Mouse (Mus musculus) v-Abl transformed pro-B cells (cell line): ENCODE data around the gene Gba.

Source experiments
- in situ Hi-C, 2 experiments: fragments of 400-800 bp; cut with MboI; formaldehyde crosslinking; loops; one replicate each; pipeline ENCODE4 v1.15.1; 2025; ENCODE audit not compliant: unreplicated experiment in 2 of 2

The Gba gene

DNA sequence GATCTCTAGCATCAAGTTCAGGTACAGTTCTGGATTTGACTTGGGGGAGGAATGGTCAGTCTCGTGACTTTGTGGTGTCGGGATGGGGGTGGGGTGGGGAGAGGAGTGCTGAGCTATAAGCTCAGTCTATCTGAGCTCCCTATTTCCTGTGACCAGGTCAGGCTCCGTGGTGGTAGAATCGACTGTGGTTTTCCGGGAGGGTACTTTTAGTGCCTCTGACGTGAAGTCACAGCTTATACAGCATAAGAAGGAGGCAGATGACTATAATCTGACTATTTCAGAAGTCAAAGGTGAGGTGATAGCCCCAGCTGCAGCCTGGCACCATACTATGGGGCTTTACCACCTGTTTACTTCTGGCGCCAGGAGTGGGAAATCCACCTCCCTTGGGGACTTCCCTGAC lies 28.6 kb downstream of the Gba start:
- in situ Hi-C loops: no loop called here

DNA sequence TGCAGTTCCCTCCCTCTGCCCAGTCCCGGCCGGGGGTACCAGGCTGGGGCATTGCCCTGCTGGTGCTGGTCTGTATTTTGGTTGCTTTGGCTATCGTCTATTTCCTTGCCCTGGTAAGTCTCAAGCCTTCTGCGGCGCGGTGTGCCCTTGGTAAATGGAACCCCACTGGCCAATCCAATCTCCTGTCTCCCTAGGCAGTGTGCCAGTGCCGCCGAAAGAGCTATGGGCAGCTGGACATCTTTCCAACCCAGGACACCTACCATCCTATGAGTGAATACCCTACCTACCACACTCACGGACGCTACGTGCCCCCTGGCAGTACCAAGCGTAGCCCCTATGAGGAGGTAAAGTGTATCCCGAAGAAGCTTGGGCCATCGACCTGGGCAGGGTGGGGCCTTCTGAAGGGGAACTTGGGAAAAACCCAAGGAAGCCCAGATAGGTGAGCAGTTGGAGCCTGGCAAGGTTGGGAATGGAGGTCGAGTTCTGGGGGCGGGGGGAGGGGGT lies 29.1 kb downstream of the Gba start:
- in situ Hi-C loops: no loop called here

DNA sequence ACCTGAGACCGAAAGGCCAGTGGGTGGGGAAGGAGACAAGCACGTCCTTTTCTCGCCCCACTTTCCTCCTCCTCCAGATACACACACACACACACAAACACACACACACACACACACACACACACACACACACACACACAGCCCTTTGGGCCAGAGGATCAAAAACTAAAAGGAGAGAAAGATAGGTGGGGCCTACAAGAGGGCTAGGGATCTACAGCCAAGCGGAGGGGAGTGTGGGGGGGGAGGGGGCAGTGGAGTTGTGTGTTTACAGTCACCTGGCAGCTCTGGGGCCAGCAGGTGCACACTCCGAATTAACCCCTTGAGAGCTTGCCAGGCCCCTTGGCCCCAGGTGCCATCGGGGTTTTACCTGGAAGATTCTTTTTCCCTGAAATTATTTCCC lies 29.9 kb downstream of the Gba start:
- in situ Hi-C loops: no loop called here

DNA sequence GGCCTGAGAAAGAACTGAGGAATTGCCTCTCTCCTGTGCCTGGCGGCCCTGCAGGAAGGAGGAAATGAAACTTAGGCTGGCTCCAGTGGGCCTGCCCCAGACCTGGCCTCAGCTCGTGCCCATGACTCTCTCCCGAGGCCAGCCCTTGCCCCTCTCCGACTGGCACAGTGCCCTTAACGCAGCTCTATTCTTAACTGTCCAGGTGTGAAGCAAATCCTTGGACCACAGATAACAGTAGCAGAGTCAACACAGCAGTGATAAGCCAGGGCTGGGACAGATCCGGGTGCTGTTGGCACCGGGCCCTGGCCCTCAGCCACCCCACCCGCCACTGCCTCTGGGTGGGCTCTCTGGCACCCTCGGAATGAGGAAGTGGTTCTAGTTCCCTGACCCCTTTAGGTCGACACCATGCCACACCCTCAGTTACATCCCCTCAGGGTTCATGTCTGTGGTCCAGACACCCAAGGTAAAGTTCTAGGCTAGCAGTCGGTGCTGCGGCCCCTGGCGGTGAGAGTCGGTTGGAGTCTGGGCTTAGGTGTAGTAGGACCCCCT lies 30.9 kb downstream of the Gba start:
- in situ Hi-C loops: no loop called here

DNA sequence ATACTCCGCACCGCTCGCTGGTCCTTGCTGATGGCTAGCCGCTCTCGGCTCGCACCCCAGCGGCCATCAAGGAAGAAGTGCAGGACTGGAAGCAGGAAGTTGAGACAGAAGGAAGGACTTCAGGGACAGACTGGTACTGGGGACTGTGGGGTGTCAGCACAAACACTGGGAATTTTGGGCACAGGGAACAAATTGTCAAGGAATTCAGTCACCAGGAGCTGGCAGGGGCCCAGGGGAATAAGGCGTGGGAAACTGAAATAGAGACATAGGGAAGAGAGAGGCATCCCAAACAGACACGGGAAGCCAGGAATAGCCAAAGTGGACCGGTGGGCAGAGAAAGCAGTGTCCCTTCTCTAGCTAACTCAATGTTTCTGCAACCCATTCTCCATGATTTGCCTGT lies 33.8 kb downstream of the Gba start:
- in situ Hi-C loops: no loop called here

DNA sequence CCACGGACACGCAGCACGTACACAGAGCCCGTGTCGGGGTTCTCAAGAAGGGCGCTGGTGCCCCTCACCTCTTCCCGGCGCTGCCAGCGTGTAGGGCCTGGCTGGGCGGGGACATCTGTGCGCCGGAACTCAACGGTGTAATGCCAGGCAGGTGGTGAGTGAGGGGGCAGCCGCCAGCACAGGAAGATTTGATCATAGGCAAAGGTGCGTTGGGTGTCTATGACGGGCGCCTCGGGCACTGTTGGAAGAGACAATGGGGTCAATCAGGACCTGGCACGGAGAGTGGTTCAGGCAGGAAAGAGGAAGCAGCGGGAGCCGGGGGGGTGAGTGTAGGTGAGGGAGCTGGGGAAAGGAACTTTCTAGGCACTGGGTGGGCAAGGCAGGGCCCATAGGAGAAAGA lies 35.0 kb downstream of the Gba start:
- in situ Hi-C loops: no loop called here

DNA sequence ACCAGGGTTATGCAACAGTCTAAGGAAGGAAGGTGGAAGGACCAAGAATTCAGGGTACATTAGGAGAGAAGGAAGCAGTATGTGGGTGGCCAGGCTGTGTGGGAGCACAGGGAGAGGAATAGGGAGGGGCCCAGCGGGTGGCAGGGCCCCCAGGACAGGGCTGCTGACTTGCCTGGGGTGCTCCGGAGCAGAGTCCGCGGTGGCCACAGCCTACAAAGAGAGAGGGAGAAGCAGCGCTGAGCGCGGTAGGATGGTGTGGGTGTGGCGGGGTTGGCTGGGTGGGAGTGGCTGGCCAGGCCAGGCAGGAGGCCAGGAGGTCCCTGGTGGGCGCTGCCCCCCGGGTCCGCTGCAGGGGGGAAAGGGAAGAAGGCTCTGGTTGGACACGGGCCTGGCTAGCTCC lies 35.8 kb downstream of the Gba start:
- in situ Hi-C loops: no loop called here

DNA sequence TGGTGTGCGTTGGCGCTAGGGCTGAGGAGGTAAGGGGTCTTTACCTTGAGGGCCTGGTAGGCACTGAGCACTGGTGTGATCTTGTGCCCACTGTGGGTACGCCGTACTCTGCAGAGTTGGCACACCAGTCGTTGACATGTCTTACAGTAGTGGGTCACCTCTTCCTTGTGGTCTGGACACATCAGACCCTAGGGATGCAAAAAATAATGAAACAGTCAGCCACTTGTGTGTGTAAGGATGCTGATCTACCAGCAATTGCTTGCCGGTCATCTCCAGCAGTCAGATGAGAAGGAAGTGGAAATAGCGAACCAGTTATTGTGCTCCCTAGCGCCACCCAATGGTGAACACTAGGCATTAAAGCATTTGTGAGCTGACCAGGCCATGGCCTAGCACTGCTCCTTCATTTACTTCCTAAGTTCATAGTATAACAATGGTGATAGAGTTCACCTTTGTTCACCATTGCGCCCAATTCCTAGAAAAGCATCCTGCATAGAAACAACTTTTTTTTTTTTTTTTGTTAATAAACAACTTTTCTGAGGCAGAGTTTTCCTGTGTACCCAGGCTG lies 39.7 kb downstream of the Gba start:
- in situ Hi-C loops: loop anchor here in 1 of 2 experiments (10.0 kb wide), 2 partner anchors 242 to 532 kb away; partner anchors contain the start of gene Ube2q1

DNA sequence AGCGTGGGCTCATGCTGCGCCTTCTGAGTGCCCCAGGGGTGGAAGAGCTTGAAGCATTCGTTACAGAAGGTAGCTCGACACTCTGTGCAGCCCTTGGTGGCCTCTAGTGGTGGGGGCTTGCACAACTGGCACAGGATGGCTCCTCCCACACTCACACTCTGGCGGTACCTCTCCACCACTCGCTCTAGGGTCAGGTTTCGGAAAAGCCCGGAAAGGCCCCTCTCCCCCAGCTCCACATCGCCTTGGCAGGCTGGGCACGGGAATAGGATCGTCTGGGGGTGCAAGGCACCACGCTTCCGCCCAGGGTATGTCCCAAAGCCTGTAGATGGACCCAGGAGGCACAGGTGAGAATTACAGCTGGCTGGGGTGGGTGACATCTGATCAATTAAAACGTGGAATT lies 40.9 kb downstream of the Gba start:
- in situ Hi-C loops: loop anchor here in 1 of 2 experiments (10.0 kb wide), 2 partner anchors 241 to 531 kb away; partner anchors contain the start of gene Ube2q1

DNA sequence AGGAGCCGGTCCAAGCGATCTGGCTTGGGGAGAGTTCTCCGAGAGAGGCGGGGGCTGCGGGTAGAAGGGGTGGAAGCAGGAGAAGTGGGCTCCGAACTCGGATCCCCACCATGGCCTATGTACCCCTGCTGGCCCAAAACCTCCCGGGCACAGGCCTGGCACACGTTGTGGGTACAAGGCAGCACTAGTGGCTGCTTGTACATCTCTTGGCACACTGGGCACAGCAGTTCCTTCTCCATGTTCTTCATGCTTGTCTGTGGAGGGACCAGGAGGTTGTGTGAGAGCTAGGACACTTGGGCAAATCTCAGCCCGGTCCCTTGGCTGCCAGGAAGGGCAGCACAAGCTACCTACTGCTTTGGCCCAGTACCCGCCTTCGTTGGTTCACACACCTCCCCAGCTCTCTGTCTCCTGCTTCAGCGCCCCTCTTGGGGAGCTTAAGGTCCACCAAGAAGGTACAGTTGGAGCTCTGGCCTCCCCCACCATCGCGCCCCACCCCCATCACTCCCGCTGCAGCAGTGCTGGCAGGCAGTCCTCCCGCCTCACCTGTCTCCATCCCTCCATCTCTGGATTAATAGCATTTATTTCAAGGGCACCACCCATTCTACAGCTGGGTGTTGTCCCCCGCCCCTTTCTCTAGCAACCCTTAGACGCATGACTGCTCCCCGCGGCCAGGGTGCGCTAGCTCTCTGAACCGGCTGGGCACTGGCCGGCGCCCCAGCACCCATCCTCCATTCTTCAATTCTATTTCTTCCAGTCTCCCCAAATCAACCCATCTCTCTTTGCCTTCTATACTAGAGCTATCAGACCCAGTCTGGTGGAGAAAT lies 41.6 kb downstream of the Gba start:
- in situ Hi-C loops: loop anchor here in 1 of 2 experiments (10.0 kb wide), 2 partner anchors 240 to 530 kb away; partner anchors contain the start of gene Ube2q1

DNA sequence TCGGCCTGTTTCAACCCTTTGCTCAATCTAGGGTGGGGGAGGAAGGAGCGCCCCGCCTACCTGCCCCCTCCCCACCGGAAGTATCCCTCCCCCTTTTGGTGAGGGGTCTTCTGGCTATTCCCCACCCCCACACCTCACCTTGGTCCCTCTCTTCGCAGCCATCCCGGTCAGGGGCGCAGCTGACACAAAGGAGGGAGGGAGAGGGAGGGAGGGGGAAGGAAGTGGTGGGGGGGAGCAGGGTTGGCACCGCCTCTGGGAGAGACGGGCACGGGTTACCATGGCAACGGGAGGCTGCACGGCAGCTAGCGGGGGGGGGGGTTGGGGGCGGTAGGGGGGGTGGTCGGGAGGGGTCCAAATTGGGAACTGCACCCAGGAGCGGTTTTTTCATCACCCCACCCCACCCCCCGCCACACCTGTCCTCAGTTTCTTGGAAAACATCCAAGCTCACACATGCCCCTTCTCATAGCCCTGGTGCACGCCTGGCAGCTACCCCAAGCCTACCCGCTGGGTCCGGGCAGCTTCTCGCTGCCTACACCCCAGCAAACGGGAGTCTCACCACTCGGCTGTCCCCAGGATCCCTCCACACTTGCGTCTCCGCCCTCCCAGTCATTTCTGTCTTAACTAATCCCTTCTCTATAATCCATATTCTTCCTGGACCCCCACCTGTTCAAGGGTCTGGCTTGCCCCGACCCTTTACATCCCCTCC lies 42.4 kb downstream of the Gba start:
- in situ Hi-C loops: loop anchor here (5.0 to 10.0 kb wide), 4 partner anchors 37 to 530 kb away; partner anchors contain the start of genes Efna1 (in 2 of the 2) and Ube2q1 (in 1 of the 2)

DNA sequence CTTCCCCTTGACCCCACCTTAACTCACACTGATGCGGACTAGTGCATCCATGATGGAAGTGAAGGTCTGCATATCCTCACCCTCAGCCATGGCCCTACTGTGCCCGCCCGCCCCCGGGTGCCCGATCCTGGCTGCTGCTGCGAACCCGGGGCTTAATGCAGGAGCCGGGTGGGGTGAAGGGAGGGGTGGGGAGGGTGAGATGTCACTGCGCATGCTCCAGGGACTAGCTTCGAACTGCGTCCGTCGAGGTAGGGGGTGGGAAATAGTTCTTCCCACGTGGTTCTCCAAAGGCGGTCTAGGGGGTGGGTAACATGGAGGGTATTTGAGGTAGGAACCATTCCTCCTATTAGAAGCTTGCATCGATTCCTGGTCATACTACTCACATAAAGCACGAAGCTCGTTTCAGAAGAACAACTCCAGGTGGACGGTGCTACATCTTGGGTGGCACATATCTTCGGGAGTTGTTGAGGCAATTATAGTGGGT lies 43.0 kb downstream of the Gba start, which contains the start of gene Krtcap2:
Krtcap2 (plus strand) TSS at position 279 of the 484 bp plus-strand sequence.
- in situ Hi-C loops: loop anchor here (5.0 to 10.0 kb wide), 4 partner anchors 37 to 529 kb away; partner anchors contain the start of genes Efna1 (in 2 of the 2) and Ube2q1 (in 1 of the 2)

DNA sequence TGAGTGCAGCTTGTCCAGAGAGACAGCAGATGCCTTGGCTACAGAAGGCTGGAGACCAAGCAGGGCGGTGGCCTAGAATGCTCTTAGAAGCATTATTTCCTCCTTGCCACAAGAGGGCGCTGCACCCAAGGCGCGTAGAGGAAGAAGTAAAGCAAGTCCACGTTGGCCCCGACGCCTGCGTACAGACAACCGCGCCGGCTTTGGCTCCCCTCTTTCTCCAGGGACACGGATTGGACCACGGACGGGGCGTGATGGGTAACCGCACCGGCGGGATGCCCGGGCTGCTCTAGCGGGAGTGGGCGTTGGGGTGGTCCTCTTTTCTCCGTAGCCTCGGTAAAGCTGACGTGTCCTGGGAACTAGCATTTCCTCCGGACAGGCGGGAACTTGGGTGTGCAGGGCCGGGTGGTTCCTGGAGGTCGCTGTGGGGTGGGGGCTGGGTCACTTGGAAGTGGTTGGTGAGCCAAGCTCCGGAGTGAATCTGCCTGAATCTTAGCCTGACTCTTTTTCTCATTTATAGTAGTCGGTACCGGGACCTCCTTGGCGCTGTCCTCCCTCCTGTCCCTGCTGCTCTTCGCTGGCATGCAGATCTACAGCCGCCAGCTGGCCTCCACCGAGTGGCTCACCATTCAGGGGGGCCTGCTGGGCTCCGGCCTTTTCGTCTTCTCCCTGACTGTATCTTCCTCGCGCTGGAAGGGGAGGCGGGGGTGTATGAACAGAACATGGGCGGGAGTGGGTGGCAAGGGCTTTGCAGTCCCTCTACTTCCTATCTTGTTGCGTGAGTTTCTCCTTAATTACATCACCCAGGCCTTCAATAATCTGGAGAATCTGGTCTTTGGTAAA lies 43.8 kb downstream of the Gba start, which contains the start of gene Trim46:
Trim46 (minus strand) TSS at position 49 of the 840 bp plus-strand sequence.
- in situ Hi-C loops: loop anchor here (5.0 to 10.0 kb wide), 4 partner anchors 36 to 528 kb away; partner anchors contain the start of genes Efna1 (in 2 of the 2) and Ube2q1 (in 1 of the 2)

DNA sequence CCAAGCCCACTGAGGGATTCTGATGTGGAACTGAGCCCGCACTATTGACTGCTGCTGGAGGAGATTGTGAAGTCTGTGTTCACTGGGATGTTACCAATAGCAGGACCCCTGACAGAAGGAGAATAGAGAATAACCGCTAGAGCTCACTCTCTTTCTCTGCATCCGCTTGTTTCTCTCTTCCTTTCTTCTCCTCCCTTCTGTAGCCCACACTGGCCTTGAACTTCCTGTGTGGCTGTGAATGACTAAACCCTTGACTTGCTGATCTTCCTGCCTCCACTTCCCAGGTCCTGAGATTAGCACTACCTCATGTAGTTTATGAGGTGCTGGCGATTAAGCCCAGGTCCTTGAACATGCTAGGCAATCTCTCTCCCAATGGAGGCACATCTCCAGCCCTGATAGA lies 44.7 kb downstream of the Gba start:
- in situ Hi-C loops: loop anchor here (5.0 to 10.0 kb wide), 4 partner anchors 35 to 527 kb away; partner anchors contain the start of genes Efna1 (in 2 of the 2) and Ube2q1 (in 1 of the 2)

DNA sequence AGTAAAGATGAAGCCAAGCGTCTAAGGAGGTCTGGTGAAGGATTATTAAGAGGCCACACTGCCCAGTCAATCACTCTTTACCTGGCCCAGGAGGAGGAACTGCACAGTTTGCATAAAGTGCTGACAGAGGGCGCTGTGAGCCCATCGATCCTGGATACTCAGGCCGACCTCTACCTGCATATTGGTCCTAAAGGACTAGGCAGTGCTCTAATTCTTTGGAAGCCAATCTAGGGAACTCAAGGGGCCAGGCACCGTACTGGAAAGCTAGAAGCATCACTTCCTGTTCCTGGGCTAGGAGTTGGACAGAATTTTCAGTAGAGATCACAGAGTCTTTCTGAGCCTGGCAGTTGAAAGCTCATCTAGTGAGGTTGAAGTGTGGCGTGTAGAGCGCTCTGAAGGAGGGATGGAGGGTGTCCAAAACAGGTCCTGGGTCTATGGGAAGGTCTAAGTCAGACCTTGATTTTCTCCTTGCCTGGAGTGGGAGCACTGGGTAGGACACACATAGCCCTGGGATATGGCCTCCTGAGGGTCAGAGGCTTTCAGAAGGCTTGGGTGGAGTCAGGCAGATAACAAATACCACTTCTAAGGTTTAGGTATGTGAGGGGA lies 47.8 kb downstream of the Gba start:
- in situ Hi-C loops: no loop called here

DNA sequence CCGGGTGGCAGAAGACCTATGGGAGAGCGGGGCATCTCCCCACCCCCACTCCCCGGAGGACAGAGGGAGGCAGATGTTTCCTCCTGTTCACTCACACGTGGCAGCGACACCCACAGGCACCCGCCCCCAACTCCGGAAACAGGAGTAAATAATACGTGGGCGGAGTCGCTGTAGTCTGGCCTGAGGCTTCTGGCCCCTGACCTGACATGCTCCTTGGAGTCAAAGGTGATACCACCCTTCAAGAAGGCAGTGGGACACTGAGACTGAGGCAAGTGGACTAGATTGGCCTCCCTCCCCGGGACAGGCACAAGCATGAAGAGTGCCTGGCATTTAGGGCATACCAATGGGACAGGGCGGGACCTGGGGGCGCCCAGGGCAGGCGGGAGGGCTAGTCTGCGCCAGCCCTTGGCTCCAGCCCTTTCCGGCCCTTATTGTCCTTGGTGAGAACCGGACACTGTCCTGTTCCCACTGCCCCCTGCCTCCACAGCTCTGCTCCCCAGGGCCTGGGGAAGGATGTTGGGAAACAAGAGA lies 48.7 kb downstream of the Gba start:
- in situ Hi-C loops: no loop called here

DNA sequence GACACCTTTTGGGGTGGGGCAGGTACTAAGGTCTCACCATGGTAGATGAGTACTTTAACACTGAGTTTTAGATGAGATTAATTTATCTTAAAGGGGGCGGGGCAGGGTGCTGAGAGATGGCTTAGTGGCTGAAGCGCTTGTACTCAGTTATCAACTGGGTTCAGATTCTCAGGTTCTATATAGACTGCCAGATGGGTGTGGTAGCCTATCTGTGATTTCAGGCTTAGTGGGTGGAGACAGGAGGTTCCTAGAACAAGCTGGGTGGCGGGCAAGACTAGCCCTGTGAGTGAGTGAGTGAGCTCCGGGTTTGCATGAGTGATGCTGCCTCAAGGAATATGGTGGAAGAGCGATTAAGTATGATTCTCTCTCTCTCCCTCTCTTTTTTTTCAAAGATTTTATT lies 52.3 kb downstream of the Gba start:
- in situ Hi-C loops: no loop called here

DNA sequence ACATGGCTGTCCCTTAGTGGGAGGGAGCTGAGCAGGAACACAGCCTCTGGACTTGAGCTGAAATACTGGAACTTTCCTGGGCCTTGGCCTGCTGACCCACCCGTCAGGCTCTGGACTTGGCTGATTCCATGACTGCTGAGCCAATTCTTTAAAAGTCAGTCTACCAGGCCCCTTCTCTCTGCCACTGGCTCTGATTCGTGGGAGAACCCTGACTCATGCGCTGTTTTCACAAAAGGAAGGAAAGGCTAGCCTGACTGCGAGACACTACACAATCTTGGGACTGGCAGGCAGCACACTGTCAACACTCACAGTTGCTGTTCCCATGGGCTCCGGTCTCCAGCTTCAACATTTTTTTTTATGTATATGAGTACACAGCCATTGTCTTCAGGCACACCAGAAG lies 53.4 kb downstream of the Gba start:
- in situ Hi-C loops: no loop called here
